Mouse (Mus musculus): ENCODE data around the gene Olfr1178. TPM values are rescaled to one million over a fixed set of nuclear protein-coding genes. Genes with fewer than 3 reads are reported as not detected.

The Olfr1178 gene
- total RNA-seq (2023; ENCODE audit: inconsistent age), result not detected in 4 replicates

GRCm38 (mm10) chr2:88386762-88387161 is at the start of gene Olfr1178:
Gene Olfr1178, plus strand, starts transcription at chr2:88387062.

GRCm38 (mm10) chr2:88346392-88346791 is 40.5 kb upstream of the Olfr1178 start, which contains the start of gene Olfr1177-ps:
Gene Olfr1177-ps, minus strand, starts transcription at chr2:88346492.

DNA sequence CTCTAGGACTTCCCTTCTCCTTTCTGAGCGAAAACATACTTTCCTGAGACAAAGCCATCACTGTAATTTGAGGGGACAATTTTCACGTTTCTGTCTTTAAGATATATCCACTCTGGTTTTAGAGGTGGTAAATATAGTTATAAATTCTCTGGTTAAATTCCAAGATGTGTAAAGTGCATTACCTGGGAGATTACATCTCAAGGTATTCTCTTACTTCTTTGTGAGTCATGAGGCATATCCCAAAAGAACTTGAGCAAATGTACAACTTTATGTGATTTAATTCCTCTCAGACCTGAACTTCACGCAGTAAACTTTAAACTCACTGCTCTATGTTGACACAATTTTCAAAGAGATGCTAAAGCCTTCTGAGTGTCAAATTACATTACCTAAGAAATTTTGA is 19.5 kb downstream of the Olfr1178 start, which contains the start of gene Olfr1179:
Olfr1179 (minus strand) TSS at position 101 of the 400 bp plus-strand sequence.

GRCm38 (mm10) chr2:88419051-88419450 is 32.2 kb downstream of the Olfr1178 start, which contains the start of gene Olfr1180:
Gene Olfr1180, minus strand, starts transcription at chr2:88419151.

GRCm38 (mm10) chr2:88426071-88426470 is 39.2 kb downstream of the Olfr1178 start, which contains the start of gene Olfr1181:
Gene Olfr1181, minus strand, starts transcription at chr2:88426171.

GRCm38 (mm10) chr2:88449031-88449430 is 62.2 kb downstream of the Olfr1178 start, which contains the start of gene Gm13757:
Gene Gm13757, minus strand, starts transcription at chr2:88449131.

Other genes starting within 250 kb of the Olfr1178 start
- gene Olfr1167, start 231.9 kb upstream of the Olfr1178 start, total RNA-seq (2023; ENCODE audit: inconsistent age), result not detected in 4 replicates
- not detected in 4 replicates for gene Olfr1168, start 205.2 kb upstream of the Olfr1178 start, total RNA-seq (2023; ENCODE audit: inconsistent age)
- not detected in 4 replicates for gene Olfr1170, start 158.7 kb upstream of the Olfr1178 start, total RNA-seq (2023; ENCODE audit: inconsistent age)
- gene Olfr1173, start 107.2 kb upstream of the Olfr1178 start, total RNA-seq (2023; ENCODE audit: inconsistent age), result not detected in 4 replicates
- not detected in 4 replicates for gene Olfr1174-ps, start 71.9 kb upstream of the Olfr1178 start, total RNA-seq (2023; ENCODE audit: inconsistent age)
- not detected in 4 replicates for gene Olfr1175-ps, start 59.8 kb upstream of the Olfr1178 start, total RNA-seq (2023; ENCODE audit: inconsistent age)
- gene Olfr1176, start 50.3 kb upstream of the Olfr1178 start, total RNA-seq (2023; ENCODE audit: inconsistent age), result not detected in 4 replicates
- gene Olfr1177-ps, start 40.6 kb upstream of the Olfr1178 start, total RNA-seq (2023; ENCODE audit: inconsistent age), result not detected in 4 replicates
- not detected in 4 replicates for gene Olfr1179, start 19.4 kb downstream of the Olfr1178 start, total RNA-seq (2023; ENCODE audit: inconsistent age)
- not detected in 4 replicates for gene Olfr1180, start 32.1 kb downstream of the Olfr1178 start, total RNA-seq (2023; ENCODE audit: inconsistent age)
- not detected in 4 replicates for gene Olfr1181, start 39.1 kb downstream of the Olfr1178 start, total RNA-seq (2023; ENCODE audit: inconsistent age)
- not detected in 4 replicates for gene Gm13757, start 62.1 kb downstream of the Olfr1178 start, total RNA-seq (2023; ENCODE audit: inconsistent age)
- gene Olfr1183, start 67.8 kb downstream of the Olfr1178 start, total RNA-seq (2023; ENCODE audit: inconsistent age), result not detected in 4 replicates
- gene Olfr1184, start 96.5 kb downstream of the Olfr1178 start, total RNA-seq (2023; ENCODE audit: inconsistent age), result not detected in 4 replicates
- gene Olfr1185-ps1, start 106.3 kb downstream of the Olfr1178 start, total RNA-seq (2023; ENCODE audit: inconsistent age), result not detected in 4 replicates
- gene Olfr1186, start 131.5 kb downstream of the Olfr1178 start, total RNA-seq (2023; ENCODE audit: inconsistent age), result not detected in 4 replicates
- not detected in 4 replicates for gene Olfr1188, start 169.9 kb downstream of the Olfr1178 start, total RNA-seq (2023; ENCODE audit: inconsistent age)
- gene Olfr1189, start 199.4 kb downstream of the Olfr1178 start, total RNA-seq (2023; ENCODE audit: inconsistent age), result not detected in 4 replicates